Mouse (Mus musculus): ENCODE data around the gene Cd274.

DNA sequence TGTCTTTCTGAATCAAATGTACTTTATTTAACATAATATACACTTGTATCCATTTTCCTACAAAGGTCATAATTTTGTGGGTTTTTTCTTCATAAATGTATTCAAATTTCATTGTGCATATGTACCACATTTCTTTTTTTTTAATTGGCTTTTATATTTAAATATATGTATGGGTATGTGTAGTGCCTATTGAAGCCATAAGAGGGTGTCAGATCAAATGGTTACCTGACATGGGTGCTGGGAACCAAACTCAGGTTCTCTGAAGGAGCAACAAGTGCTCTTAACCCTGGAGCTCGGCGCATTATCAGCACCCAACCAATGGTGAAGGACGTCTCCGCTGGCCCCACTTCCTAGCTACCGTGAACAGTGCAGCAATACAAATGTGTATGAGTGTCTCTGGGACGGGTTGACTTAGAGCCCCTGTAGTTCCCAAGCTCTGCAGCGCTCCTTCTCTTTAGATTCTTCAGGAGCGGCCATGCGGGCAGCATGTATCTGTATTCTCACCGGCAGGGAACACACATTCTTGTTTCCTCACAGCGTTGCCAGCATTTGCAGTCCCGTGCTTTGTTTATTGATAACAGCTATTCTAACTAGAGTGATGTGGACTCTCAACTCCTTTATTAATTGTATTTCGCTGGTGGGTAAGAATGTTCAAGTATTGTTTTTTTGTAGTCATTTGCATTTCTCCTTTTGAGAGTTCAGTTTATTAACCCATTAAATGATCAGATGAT, 40.3 kb upstream of the Cd274 start:
- TF ChIP-seq CTCF (IDR thresholded peaks at IDR 0.05; ENCODE audit: insufficient read depth, low read depth, low read length) = no peak
- no peak for TF ChIP-seq POLR2A (IDR thresholded peaks at IDR 0.05; ENCODE audit: insufficient read depth, low read depth, low read length)
